Mouse (Mus musculus): ENCODE results near the gene Gm27179.
"Not testable (repeated sequence)": the region's sequence is repeated elsewhere in the genome, so short reads cannot be mapped to it uniquely, and the experiment has no call there.

Gm27179 gene

DNA sequence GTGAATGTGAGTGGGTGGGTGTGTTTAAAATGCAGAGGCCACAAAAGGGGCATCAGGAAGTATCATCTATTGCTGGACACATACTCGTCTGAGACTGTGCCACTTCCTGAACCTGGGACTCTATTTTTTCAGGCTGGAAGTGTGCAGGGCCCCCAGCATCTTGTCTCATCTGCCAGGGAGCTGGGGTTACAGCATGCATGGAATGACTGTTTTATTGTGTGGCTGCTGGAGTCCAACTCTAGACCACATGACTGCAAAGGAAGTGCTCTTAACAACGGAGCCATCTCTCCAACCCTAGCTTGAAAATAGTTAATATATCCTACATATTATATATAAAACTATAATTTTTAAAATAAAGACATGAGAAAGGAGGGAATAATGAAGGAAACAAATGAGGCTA lies 39.0 kb downstream of the Gm27179 start:
- DNase-seq (ENCODE audit: low read depth), result not testable (repeated sequence)

DNA sequence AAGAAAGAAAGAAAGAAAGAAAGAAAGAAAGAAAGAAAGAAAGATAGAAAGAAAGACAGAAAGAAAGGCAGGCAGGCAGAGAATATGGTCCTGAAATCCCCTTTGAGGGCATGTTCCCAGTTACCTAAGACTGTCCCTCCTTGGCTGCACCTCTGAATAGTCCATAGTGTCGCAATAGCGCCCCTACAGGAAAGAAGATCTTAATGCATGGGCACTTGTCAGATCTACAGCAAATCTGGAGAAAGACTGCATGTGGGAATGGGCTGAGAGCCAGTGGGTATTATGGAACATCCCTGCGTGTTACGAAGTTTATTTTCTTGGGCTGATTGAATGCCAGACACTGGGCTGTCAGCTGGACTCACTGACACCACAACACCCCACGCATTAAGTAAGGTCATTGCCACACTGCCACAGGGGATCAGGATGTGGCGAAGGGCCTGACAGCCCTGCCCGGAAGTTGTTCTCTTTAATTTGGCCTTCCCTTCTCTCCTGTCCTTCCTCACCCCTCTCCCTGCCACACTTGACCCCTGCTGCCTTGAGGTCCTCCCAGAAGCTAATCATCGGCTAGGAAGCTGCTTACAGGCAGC lies 42.1 kb downstream of the Gm27179 start:
- not testable (repeated sequence) for DNase-seq (ENCODE audit: low read depth)

DNA sequence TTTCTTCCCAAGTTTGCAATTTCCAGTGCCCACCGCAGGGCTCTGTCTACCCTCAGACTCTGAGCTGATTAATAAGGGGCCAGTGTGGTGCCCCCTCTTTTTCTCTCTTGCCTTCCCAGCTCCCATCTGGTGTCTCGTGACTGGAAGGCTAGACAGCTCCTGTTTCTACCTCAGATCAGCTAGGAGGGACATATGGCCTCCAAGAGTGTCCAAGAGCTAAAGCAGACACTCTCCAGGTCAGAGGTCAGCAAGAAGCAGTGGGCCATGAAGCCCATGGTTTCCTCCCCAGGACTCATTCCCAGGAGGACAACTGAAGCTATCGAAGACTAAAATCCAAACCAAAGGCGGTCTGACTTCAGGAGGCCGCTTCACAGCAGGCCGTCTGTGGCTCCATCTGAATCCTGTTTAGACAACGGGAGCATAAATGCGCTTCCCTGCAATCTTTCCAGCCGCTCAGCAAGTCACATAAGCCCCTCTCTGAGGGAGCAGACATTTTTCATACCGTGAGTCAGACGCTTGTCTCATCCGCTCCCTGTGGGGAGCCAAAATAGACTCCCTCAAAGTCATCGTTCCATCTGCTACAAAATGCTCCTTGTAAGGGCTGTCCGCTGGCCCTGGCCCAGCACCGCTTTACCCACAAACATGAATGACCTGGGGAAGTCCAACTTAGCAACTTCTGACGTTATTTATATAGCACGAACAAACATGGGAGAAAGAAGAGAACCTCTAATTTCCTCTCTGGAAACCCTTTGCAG lies 44.6 kb downstream of the Gm27179 start:
- not testable (repeated sequence) for DNase-seq (ENCODE audit: low read depth)

DNA sequence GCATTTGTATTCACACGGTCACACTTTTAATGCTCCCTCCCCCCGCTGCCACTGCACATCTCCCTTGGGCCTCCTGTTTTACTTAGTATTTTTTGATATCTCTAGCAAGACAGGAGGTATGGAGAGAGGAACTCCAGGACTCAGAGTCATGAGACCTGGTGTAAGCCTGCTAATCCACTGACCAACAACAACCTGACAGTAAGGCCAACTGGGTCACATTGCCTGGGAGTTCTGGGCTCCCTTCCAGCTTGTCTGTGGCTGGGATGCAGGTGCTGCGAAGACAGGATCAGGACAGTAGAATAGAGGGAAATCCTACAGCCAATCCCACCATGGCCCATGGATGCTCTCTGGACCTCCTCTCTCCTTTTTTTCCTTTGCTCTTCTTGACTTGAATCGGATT lies 47.9 kb downstream of the Gm27179 start:
- not testable (repeated sequence) for DNase-seq (ENCODE audit: low read depth)

All from fibroblast of lung, adult 2 months (primary cell).